In the genomic region with DNA sequence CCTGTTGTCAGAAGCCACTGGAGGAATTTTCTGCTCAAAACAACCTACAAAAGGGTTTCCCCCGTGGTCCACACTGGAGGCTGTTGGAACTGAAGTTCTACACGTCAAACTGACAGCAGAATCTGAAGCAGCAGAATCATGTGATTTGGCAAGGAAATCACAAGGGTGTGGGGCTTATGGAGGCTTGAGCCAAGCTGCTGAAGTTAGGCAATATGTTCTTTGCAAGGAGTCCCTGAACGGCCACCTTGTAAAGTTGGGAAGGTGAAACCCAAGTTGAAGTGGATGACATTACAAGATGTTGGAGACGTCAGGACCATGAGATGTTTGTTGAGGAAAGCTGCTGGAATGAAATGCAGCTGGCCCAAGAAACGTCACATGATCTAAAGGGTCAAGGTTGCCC, we compare ENCODE assay signal across 18 mouse cellular contexts.
"Had no signal": no experiment of that assay in that cellular context is flagged by ENCODE, and none has a peak within 500 bp of the region (broad histone marks: within the 10 kb centered on the region; RNA-seq: fewer than 3 reads in every experiment).

No protein-coding gene starts in this region.

- H3K9me3 ChIP-seq: limb, embryonic 12.5 days; limb, embryonic 15.5 days; lung, embryonic 15.5 days; megakaryocyte, embryonic 14.5 days; midbrain, embryonic 10.5 days had no signal

- H3K9ac ChIP-seq: limb, embryonic 12.5 days; limb, embryonic 15.5 days; liver, embryonic 14.5 days; liver, postnatal 0 days; lung, embryonic 15.5 days; midbrain, embryonic 13.5 days had no signal

- DNase-seq: kidney, adult 18-20 months; kidney, adult 9 months; kidney, postnatal 14 days; kidney, postnatal 4 days; left cerebral cortex, postnatal 4 days; liver, postnatal 0 days; thymus, adult 18-20 months; thymus, postnatal 36 days had no signal

- H3K36me3 ChIP-seq: limb, embryonic 12.5 days; limb, embryonic 15.5 days; lung, embryonic 15.5 days; midbrain, embryonic 10.5 days; midbrain, embryonic 13.5 days had no signal

- H3K27me3 ChIP-seq: limb, embryonic 12.5 days; limb, embryonic 15.5 days; lung, embryonic 15.5 days; midbrain, embryonic 13.5 days had no signal

- H3K27ac ChIP-seq: limb, embryonic 12.5 days; limb, embryonic 15.5 days; liver, embryonic 14.5 days; lung, embryonic 15.5 days; midbrain, embryonic 10.5 days; midbrain, embryonic 13.5 days had no signal

- H3K4me1 ChIP-seq: midbrain, embryonic 10.5 days; midbrain, embryonic 13.5 days had no signal

- H3K4me3 ChIP-seq: limb, embryonic 12.5 days; limb, embryonic 15.5 days; lung, embryonic 15.5 days; megakaryocyte, embryonic 14.5 days; midbrain, embryonic 10.5 days; midbrain, embryonic 13.5 days; myocyte had no signal

- H3K4me2 ChIP-seq: limb, embryonic 12.5 days; limb, embryonic 15.5 days; liver, embryonic 11.5 days; lung, embryonic 15.5 days; midbrain, embryonic 13.5 days had no signal

- ATAC-seq: liver, postnatal 0 days; midbrain, embryonic 13.5 days; midbrain, embryonic 16.5 days had no signal
